Comparison of ENCODE assay signal across 8 mouse cellular contexts in genomic region chr15:36855550-36856131, GRCm38 (mm10).
A peak's percentile ranks its signal among the peaks of the same experiment; 100 is the strongest.
DNase-seq lines count a peak whose midpoint lies in the region; ATAC-seq lines count a peak whose summit lies in the region.

No protein-coding gene starts in this region.

- ATAC-seq in granulocyte monocyte progenitor cell, adult 5-6 weeks (replicated peaks; ENCODE audit: poor library complexity, severe bottlenecking), result no peak

- DNase-seq in layer of hippocampus, adult 9-11 months, result peak; percentile 27
- DNase-seq in layer of hippocampus, postnatal 25 days (ENCODE audit: extremely low spot score in 1 of 2, low spot score in 1 of 2), result no peak
- DNase-seq in adrenal gland, adult (ENCODE audit: inconsistent age in 2 of 2, low spot score in 1 of 2), result peak; percentile 91 to 94
- peak; percentile 42 to 58 for DNase-seq in cerebellum, postnatal 25 days
- DNase-seq in kidney, postnatal 14 days, result peak; percentile 56
- DNase-seq in spleen, adult 18-20 months, result no peak
- DNase-seq in frontal cortex, adult 2 months (ENCODE audit: extremely low spot score in 1 of 2, low spot score in 1 of 2), result no peak

Comparison
In these comparisons a context has a peak if more than half of its experiments do, and no peak if none do; other contexts are left out.
1. DNase-seq: peak in layer of hippocampus, adult 9-11 months (single experiment), adrenal gland, adult (2 of 2), cerebellum, postnatal 25 days (2 of 2) and kidney, postnatal 14 days (single experiment); none in layer of hippocampus, postnatal 25 days (0 of 2), spleen, adult 18-20 months (0 of 2) and frontal cortex, adult 2 months (0 of 2).